Mouse (Mus musculus): ENCODE measurements around the gene Vps33b. TPM values are rescaled to one million over a fixed set of nuclear protein-coding genes. Genes with fewer than 3 reads are reported as not detected.

The Vps33b gene
- total and polyA plus RNA-seq, 3 experiments = 23.4 to 24.9 TPM; not detected in 1

GRCm38 (mm10) chr7:80238542-80238941, 30.9 kb upstream of the Vps33b start:
- H3K27me3 ChIP-seq (ENCODE audit: control insufficient read depth in 1 of 2, insufficient read depth in 2 of 2, low read length in 2 of 2) = no peaks in the 10 kb centered on the region
- H3K36me3 ChIP-seq (ENCODE audit: control insufficient read depth in 1 of 2, insufficient read depth in 2 of 2, low read length in 2 of 2) = peaks cover 4 to 6% of the 10 kb centered on the region in 2 experiments; a peak in 3 of 4 replicates
- DNase-seq (ENCODE audit: low read depth, low spot score) = no peak
- H3K79me2 ChIP-seq (ENCODE audit: control insufficient read depth, insufficient read depth, low read length, poor library complexity) = peaks cover 10% of the 10 kb centered on the region
- H3K27ac ChIP-seq (ENCODE audit: control insufficient read depth, low read depth, low read length) = no peak overlapping the region
- H3K9ac ChIP-seq (ENCODE audit: control insufficient read depth, low read depth, low read length, poor library complexity, severe bottlenecking) = no peak overlapping the region
- H3K4me3 ChIP-seq (ENCODE audit: control insufficient read depth in 1 of 2, insufficient read depth in 1 of 2, low read depth in 2 of 2, low read length in 2 of 2) = no peak overlapping the region
- TF ChIP-seq MAFK (IDR thresholded peaks at IDR 0.05; ENCODE audit: borderline replicate concordance, low read depth, low read length) (no peak), KAT2A (conservative IDR thresholded peaks at IDR 0.05; ENCODE audit: low read depth, low read length) (no peak), ZNF384 (IDR thresholded peaks at IDR 0.05; ENCODE audit: low read depth, low read length) (no peak), NRF1 (IDR thresholded peaks at IDR 0.05; ENCODE audit: insufficient read depth, low read depth, low read length, poor library complexity, severe bottlenecking) (no peak)
- no peaks in the 10 kb centered on the region for H3K9me3 ChIP-seq (replicated peaks; ENCODE audit: insufficient read depth, low read length)
- peaks cover 0 to 6% of the 10 kb centered on the region in 2 experiments; a peak in 3 of 4 replicates for H3K4me1 ChIP-seq (ENCODE audit: control insufficient read depth in 1 of 2, insufficient read depth in 2 of 2, low read length in 2 of 2)

- no peak overlapping the region for H3K4me3 ChIP-seq (ENCODE audit: control insufficient read depth in 1 of 2, insufficient read depth in 1 of 2, low read depth in 2 of 2, low read length in 2 of 2)
- H3K79me2 ChIP-seq (ENCODE audit: control insufficient read depth, insufficient read depth, low read length, poor library complexity) = no peaks in the 10 kb centered on the region; the same call in 1 of the 2 replicates
- no peaks in the 10 kb centered on the region for H3K9me3 ChIP-seq (replicated peaks; ENCODE audit: insufficient read depth, low read length)
- TF ChIP-seq CHD1 (IDR thresholded peaks at IDR 0.05; ENCODE audit: low read depth, low read length) (no peak), ELF1 (IDR thresholded peaks at IDR 0.05; ENCODE audit: low read depth, low read length) (no peak), GATA1 (IDR thresholded peaks at IDR 0.05; ENCODE audit: low read depth, low read length) (no peak), TAL1 (IDR thresholded peaks at IDR 0.05; ENCODE audit: low read length) (no peak), JUND (IDR thresholded peaks at IDR 0.05; ENCODE audit: low read depth, low read length) (no peak), TBP (IDR thresholded peaks at IDR 0.05; ENCODE audit: low read depth, low read length) (no peak), MAFK (IDR thresholded peaks at IDR 0.05; ENCODE audit: borderline replicate concordance, low read depth, low read length) (no peak), CTCF (IDR thresholded peaks at IDR 0.05 in 2 of 3, conservative IDR thresholded peaks at IDR 0.05 in 1 of 3; ENCODE audit: control insufficient read depth in 1 of 3, insufficient read depth in 1 of 3, low read depth in 2 of 3, low read length in 3 of 3, poor library complexity in 1 of 3, severe bottlenecking in 1 of 3) (no peak), MXI1 (IDR thresholded peaks at IDR 0.05; ENCODE audit: low read depth, low read length) (no peak), CHD2 (IDR thresholded peaks at IDR 0.05; ENCODE audit: low read length) (no peak), BHLHE40 (IDR thresholded peaks at IDR 0.05; ENCODE audit: borderline replicate concordance, low read depth, low read length) (no peak), RAD21 (IDR thresholded peaks at IDR 0.05; ENCODE audit: low read depth, low read length) (no peak), ETS1 (IDR thresholded peaks at IDR 0.05; ENCODE audit: low read depth, low read length) (no peak), USF2 (IDR thresholded peaks at IDR 0.05; ENCODE audit: borderline replicate concordance in 1 of 2, insufficient read depth in 1 of 2, low read depth in 1 of 2, low read length in 2 of 2) (no peak), UBTF (IDR thresholded peaks at IDR 0.05; ENCODE audit: borderline replicate concordance, insufficient read depth, low read depth, low read length) (no peak), USF1 (IDR thresholded peaks at IDR 0.05; ENCODE audit: low read depth, low read length) (no peak), TCF12 (IDR thresholded peaks at IDR 0.05; ENCODE audit: low read depth, low read length) (no peak), E2F4 (IDR thresholded peaks at IDR 0.05; ENCODE audit: borderline replicate concordance, low read depth, low read length) (no peak)
- no peak overlapping the region for H3K9ac ChIP-seq (ENCODE audit: control insufficient read depth, low read depth, low read length, poor library complexity, severe bottlenecking)
- H3K27ac ChIP-seq (ENCODE audit: control insufficient read depth, low read depth, low read length) = no peak overlapping the region
- H3K4me1 ChIP-seq (ENCODE audit: control insufficient read depth in 1 of 2, insufficient read depth in 2 of 2, low read length in 2 of 2) = 0 out of 4 replicates have a peak, but pooled peaks cover 0 to 3% of the 10 kb centered on the region in 2 experiments
- no peaks in the 10 kb centered on the region for H3K27me3 ChIP-seq (ENCODE audit: control insufficient read depth in 1 of 2, insufficient read depth in 2 of 2, low read length in 2 of 2)
- DNase-seq (ENCODE audit: low read depth, low spot score) = no peak
- H3K36me3 ChIP-seq (ENCODE audit: control insufficient read depth in 1 of 2, insufficient read depth in 2 of 2, low read length in 2 of 2) = peaks cover 4 to 5% of the 10 kb centered on the region in 2 experiments; a peak in 3 of 4 replicates
Observed at GRCm38 (mm10) chr7:80241661-80242060, 27.8 kb upstream of the Vps33b start.
